Mouse (Mus musculus) hindbrain, embryonic 14.5 days (tissue): ENCODE data around the gene Gpr171. TPM values are rescaled to one million over a fixed set of nuclear protein-coding genes. Genes with fewer than 3 reads are reported as not detected.
"Not testable (repeated sequence)": the region's sequence is repeated elsewhere in the genome, so short reads cannot be mapped to it uniquely, and the experiment has no call there.

Experiments
- ATAC-seq: fragments of 200-750 bp; cut with Nextera tagmentation; 2 replicates; pipeline ENCODE4 v1.8.0; 2017; ENCODE audit warnings: moderate number of reproducible peaks, mild to moderate bottlenecking, moderate TSS enrichment, moderate library complexity; ENCODE audit not compliant: low FRiP score
- DNase-seq: peaks from one replicate; pipeline ENCODE4 v3.0.0-alpha.2; 2015; ENCODE audit warnings: low spot score
- H3K27ac ChIP-seq: fragments of 300-500 bp; sonication (generic); 2 replicates; pipeline ENCODE4 v1.5.1; 2014; ENCODE audit warnings: mild to moderate bottlenecking, moderate library complexity
- H3K27me3 ChIP-seq: fragments of 300-500 bp; sonication (generic); 2 replicates; pipeline ENCODE4 v1.6.1; 2014; ENCODE audit warnings: mild to moderate bottlenecking, low read length, mixed read lengths; ENCODE audit not compliant: control insufficient read depth, insufficient read depth
- H3K36me3 ChIP-seq: fragments of 300-500 bp; sonication (generic); replicated peaks from 2 replicates; pipeline ENCODE4 v1.6.1; 2014; ENCODE audit not compliant: control insufficient read depth, insufficient read depth
- H3K4me1 ChIP-seq: fragments of 300-500 bp; sonication (generic); replicated peaks from 2 replicates; pipeline ENCODE4 v1.6.1; 2014; ENCODE audit warnings: antibody characterized with exemption, low read length, mixed read lengths; ENCODE audit not compliant: control insufficient read depth, insufficient read depth
- H3K4me2 ChIP-seq: fragments of 300-500 bp; sonication (generic); replicated peaks from 2 replicates; pipeline ENCODE4 v1.6.1; 2014; ENCODE audit warnings: mild to moderate bottlenecking, moderate library complexity
- H3K4me3 ChIP-seq: fragments of 300-500 bp; sonication (generic); replicated peaks from 2 replicates; pipeline ENCODE4 v1.5.1; 2014; ENCODE audit warnings: mild to moderate bottlenecking, low read length
- H3K9ac ChIP-seq: fragments of 300-500 bp; sonication (generic); 2 replicates; pipeline ENCODE4 v1.6.1; 2014
- H3K9me3 ChIP-seq: fragments of 300-500 bp; sonication (generic); 2 replicates; pipeline ENCODE4 v1.6.1; 2016; ENCODE audit warnings: low read length; ENCODE audit not compliant: control insufficient read depth
- WGBS: fragments of 180-500 bp; shearing (Covaris S2); extraction: QIAGEN DNeasy Blood & Tissue Kit; methylation state at CpG from one replicate; pipeline ENCODE4 v1.1.7; 2014; 5-methylcytosine and 5-hydroxymethylcytosine counted together
- polyA plus RNA-seq: library from polyadenylated mRNA; unstranded; fragments of >200 nt; fragmentation: Nextera tagmentation; extraction: Ambion mirVana; gene quantifications from 2 replicates; pipeline ENCODE4 v1.2.1, GENCODE M21; 2014

Gene Gpr171
- polyA plus RNA-seq, 1 experiment from 2014 or later, result 1.3 TPM

- WGBS, result 87% methylated on average over 10 of the region's 10 CpGs
- H3K27ac ChIP-seq, result no peak overlapping the region
- H3K36me3 ChIP-seq, result peaks cover 3% of the 10 kb centered on the region; the same call in 1 of the 2 replicates
- no peak overlapping the region for H3K4me3 ChIP-seq
- H3K27me3 ChIP-seq, result no peaks in the 10 kb centered on the region
- no peak overlapping the region for H3K4me2 ChIP-seq
- no peaks in the 10 kb centered on the region for H3K4me1 ChIP-seq
- ATAC-seq, result no peak
- DNase-seq, result no peak
- H3K9ac ChIP-seq, result no peak overlapping the region
- H3K9me3 ChIP-seq, result no peaks in the 10 kb centered on the region
Measured at GRCm38 (mm10) chr3:59098540-59098939, 3.1 kb downstream of the Gpr171 start.

GRCm38 (mm10) chr3:59097421-59097820 is 4.2 kb downstream of the Gpr171 start:
- no peaks in the 10 kb centered on the region for H3K4me1 ChIP-seq
- H3K9ac ChIP-seq, result no peak overlapping the region
- WGBS, result 55% methylated on average over 6 of the region's 6 CpGs
- no peak for DNase-seq
- H3K9me3 ChIP-seq, result no peaks in the 10 kb centered on the region
- peaks cover 8% of the 10 kb centered on the region; the same call in 1 of the 2 replicates for H3K36me3 ChIP-seq
- no peaks in the 10 kb centered on the region for H3K27me3 ChIP-seq
- H3K4me3 ChIP-seq, result no peak overlapping the region
- ATAC-seq, result no peak
- H3K4me2 ChIP-seq, result no peak overlapping the region
- H3K27ac ChIP-seq, result no peak overlapping the region

- Histone ChIP-seq H3K9me3 (no peaks in the 10 kb centered on the region), H3K27me3 (no peaks in the 10 kb centered on the region), H3K27ac (no peak overlapping the region), H3K4me1 (no peaks in the 10 kb centered on the region), H3K4me2 (no peak overlapping the region), H3K4me3 (no peak overlapping the region), H3K9ac (no peak overlapping the region), H3K36me3 (peaks cover 8% of the 10 kb centered on the region; the same call in 1 of the 2 replicates)
- 85% methylated on average over 11 of the region's 11 CpGs for WGBS
- DNase-seq, result no peak
- no peak for ATAC-seq
Measured at GRCm38 (mm10) chr3:59092702-59093101, 8.9 kb downstream of the Gpr171 start.

GRCm38 (mm10) chr3:59080919-59081318 is 20.7 kb downstream of the Gpr171 start:
- no peaks in the 10 kb centered on the region for H3K9me3 ChIP-seq
- no peak overlapping the region for H3K4me3 ChIP-seq
- DNase-seq (no peak), ATAC-seq (no peak)
- no peak overlapping the region for H3K9ac ChIP-seq
- no peaks in the 10 kb centered on the region for H3K4me1 ChIP-seq
- no peaks in the 10 kb centered on the region for H3K36me3 ChIP-seq
- H3K4me2 ChIP-seq, result no peak overlapping the region
- H3K27ac ChIP-seq, result no peak overlapping the region
- H3K27me3 ChIP-seq, result no peaks in the 10 kb centered on the region
- WGBS, result 31% methylated on average over 7 of the region's 7 CpGs

- DNase-seq (no peak), ATAC-seq (no peak)
- Histone ChIP-seq H3K27me3 (no peaks in the 10 kb centered on the region), H3K27ac (no peak overlapping the region), H3K9me3 (no peaks in the 10 kb centered on the region), H3K4me2 (no peak overlapping the region), H3K4me3 (no peak overlapping the region), H3K4me1 (no peaks in the 10 kb centered on the region), H3K36me3 (no peaks in the 10 kb centered on the region), H3K9ac (no peak overlapping the region)
- WGBS, result 33% methylated on average over 6 of the region's 6 CpGs
Measured at GRCm38 (mm10) chr3:59080293-59080916, 21.2 kb downstream of the Gpr171 start.

- WGBS, result 38% methylated on average over 4 of the region's 4 CpGs
- no peak overlapping the region for H3K4me3 ChIP-seq
- no peak overlapping the region for H3K4me2 ChIP-seq
- DNase-seq (peak; percentile 65), ATAC-seq (no peak)
- H3K4me1 ChIP-seq, result no peaks in the 10 kb centered on the region
- H3K36me3 ChIP-seq, result no peaks in the 10 kb centered on the region
- no peak overlapping the region for H3K27ac ChIP-seq
- H3K9ac ChIP-seq, result no peak overlapping the region
- H3K27me3 ChIP-seq, result no peaks in the 10 kb centered on the region
- H3K9me3 ChIP-seq, result no peaks in the 10 kb centered on the region
Measured at GRCm38 (mm10) chr3:59079327-59079726, 22.3 kb downstream of the Gpr171 start.

GRCm38 (mm10) chr3:59078585-59078984 is 23.0 kb downstream of the Gpr171 start:
- Histone ChIP-seq H3K4me1 (no peaks in the 10 kb centered on the region), H3K27ac (no peak overlapping the region), H3K4me3 (no peak overlapping the region), H3K27me3 (no peaks in the 10 kb centered on the region), H3K9me3 (no peaks in the 10 kb centered on the region), H3K36me3 (no peaks in the 10 kb centered on the region), H3K9ac (no peak overlapping the region), H3K4me2 (no peak overlapping the region)
- WGBS, result 87% methylated on average over 11 of the region's 11 CpGs
- ATAC-seq (no peak), DNase-seq (no peak)

- H3K4me2 ChIP-seq, result no peak overlapping the region
- no peaks in the 10 kb centered on the region for H3K4me1 ChIP-seq
- no peak for DNase-seq
- WGBS, result 61% methylated on average over 4 of the region's 4 CpGs
- H3K9ac ChIP-seq, result no peak overlapping the region
- H3K4me3 ChIP-seq, result no peak overlapping the region
- H3K27me3 ChIP-seq, result no peaks in the 10 kb centered on the region
- ATAC-seq, result no peak
- no peak overlapping the region for H3K27ac ChIP-seq
- no peaks in the 10 kb centered on the region for H3K9me3 ChIP-seq
- no peaks in the 10 kb centered on the region for H3K36me3 ChIP-seq
Measured at GRCm38 (mm10) chr3:59077278-59077677, 24.3 kb downstream of the Gpr171 start.

GRCm38 (mm10) chr3:59069071-59069470 is 32.5 kb downstream of the Gpr171 start:
- H3K36me3 ChIP-seq, H3K9ac ChIP-seq, H3K9me3 ChIP-seq, H3K4me1 ChIP-seq, H3K27me3 ChIP-seq, H3K27ac ChIP-seq, H3K4me3 ChIP-seq, ATAC-seq, H3K4me2 ChIP-seq, DNase-seq: not testable (repeated sequence)
- WGBS, result 75% methylated on average over 1 of the region's 1 CpGs
